Mouse (Mus musculus) megakaryocyte, embryonic 14.5 days (primary cell): ENCODE measurements around the gene Tmem237.

Experiments
- FLI1 ChIP-seq: IDR thresholded peaks from 2 replicates; pipeline ENCODE4 v1.6.1; 2012; ENCODE audit warnings: low read length, inconsistent platforms, mixed read lengths
- GATA1 ChIP-seq: IDR thresholded peaks from 3 replicates; pipeline ENCODE4 v1.6.1; 2012; ENCODE audit warnings: mixed read lengths, low read length, inconsistent platforms, borderline replicate concordance

- TF ChIP-seq GATA1 (no peak), FLI1 (no peak)
Measured at GRCm38 (mm10) chr1:59110524-59110923, 9.7 kb downstream of the Tmem237 start.
